8 mouse cellular contexts compared by ENCODE assay signal in genomic region chr12:4189060-4189447, GRCm38 (mm10). TPM values are rescaled to one million over a fixed set of nuclear protein-coding genes. Genes with fewer than 3 reads are reported as not detected.
A peak's percentile ranks its signal among the peaks of the same experiment; 100 is the strongest.
DNase-seq lines count a peak whose midpoint lies in the region; ATAC-seq lines count a peak whose summit lies in the region.

No protein-coding gene starts in this region.

- H3K27ac ChIP-seq in kidney, embryonic 15.5 days: peak overlapping the region; percentile 61; the same call in 1 of the 2 replicates

- WGBS in kidney, embryonic 15.5 days: 57% methylated on average over 5 of the region's 5 CpGs

- no peak overlapping the region for H3K4me3 ChIP-seq in kidney, embryonic 15.5 days (replicated peaks)

- H3K36me3 ChIP-seq in kidney, embryonic 15.5 days: no peaks in the 10 kb centered on the region

- H3K4me1 ChIP-seq in kidney, embryonic 15.5 days: peaks cover 36% of the 10 kb centered on the region

- H3K4me2 ChIP-seq in kidney, embryonic 15.5 days: no peak overlapping the region

- H3K9ac ChIP-seq in kidney, embryonic 15.5 days: no peak overlapping the region

- no peak for DNase-seq in kidney, postnatal 25 days
- peak; percentile 79 for DNase-seq in ES-CJ7 (ENCODE audit: low read depth, low spot score)
- peak; percentile 52 for DNase-seq in embryo, embryonic 9.5 days (ENCODE audit: extremely low spot score)
- DNase-seq in retina, embryonic 14.5 days (ENCODE audit: low spot score): peak; percentile 61
- DNase-seq in adrenal gland, adult 2 months: no peak
- DNase-seq in frontal cortex, postnatal 25 days (ENCODE audit: low spot score in 2 of 2): no peak

- no peaks in the 10 kb centered on the region for H3K27me3 ChIP-seq in kidney, embryonic 15.5 days

- no peak for ATAC-seq in kidney, embryonic 15.5 days (replicated peaks; ENCODE audit: low FRiP score)
- ATAC-seq in cerebellum, adult (ENCODE audit: insufficient number of reproducible peaks, low FRiP score, low TSS enrichment): no peak

- H3K9me3 ChIP-seq in kidney, embryonic 15.5 days (replicated peaks): no peaks in the 10 kb centered on the region

RNA-seq across cellular contexts. Expression of gene Ptrhd1, which starts 44.8 kb away (rescaled TPM):
- polyA plus RNA-seq in kidney, embryonic 15.5 days (2015; fragmentation: Nextera tagmentation; extraction: Ambion mirVana): 7.2 and 7.5 TPM in 2 replicates
- 1 to 10 TPM; 8.2 to 8.3 TPM for total RNA-seq in adrenal gland, adult 2 months (2021)
- polyA plus RNA-seq in adrenal gland, adult 2 months (2012; rRNA removed): 7.7 and 7.8 TPM in 2 replicates

RNA-seq across cellular contexts. Expression of gene Cenpo, which starts 45.0 kb away (rescaled TPM):
- polyA plus RNA-seq in kidney, embryonic 15.5 days (2015; fragmentation: Nextera tagmentation; extraction: Ambion mirVana): 13.1 and 14.8 TPM in 2 replicates
- total RNA-seq in adrenal gland, adult 2 months (2021): 1 to 10 TPM; 6.5 to 7.8 TPM
- 10.2 and 13.7 TPM in 2 replicates for polyA plus RNA-seq in adrenal gland, adult 2 months (2012; rRNA removed)

RNA-seq across cellular contexts. Expression of gene Adcy3, which starts 56.2 kb away (rescaled TPM):
- 9.4 and 11.0 TPM in 2 replicates for polyA plus RNA-seq in kidney, embryonic 15.5 days (2015; fragmentation: Nextera tagmentation; extraction: Ambion mirVana)
- 10 to 100 TPM; 43.3 to 94.2 TPM for total RNA-seq in adrenal gland, adult 2 months (2021)
- 25.1 and 25.5 TPM in 2 replicates for polyA plus RNA-seq in adrenal gland, adult 2 months (2012; rRNA removed)

Comparison
In these comparisons a context has a peak if more than half of its experiments do, and no peak if none do; other contexts are left out.
1. DNase-seq: peak in ES-CJ7 (single experiment), embryo, embryonic 9.5 days (single experiment) and retina, embryonic 14.5 days (single experiment); none in kidney, postnatal 25 days (0 of 2), adrenal gland, adult 2 months (single experiment) and frontal cortex, postnatal 25 days (0 of 2).